Mouse (Mus musculus) embryonic stem cell, embryonic (primary cell): ENCODE results near the gene Tbc1d8.

Experiments used
- CTCF ChIA-PET, 4 experiments: fragments of 300-600 bp in 2 of 4; fragments of 350-600 bp in 2 of 4; sonication (Branson Sonifier 250); formaldehyde crosslinking; loops; one replicate each; lab custom pipeline; 2022; ENCODE audit warnings: inconsistent platforms in 2 of 4; lab: Charles Lee
- POLR2A ChIA-PET, 4 experiments: fragments of 300-600 bp in 2 of 4; fragments of 350-600 bp in 2 of 4; sonication (Branson Sonifier 250); formaldehyde crosslinking; loops; one replicate each; lab custom pipeline; 2022; ENCODE audit warnings: antibody characterized with exemption in 4 of 4, inconsistent platforms in 1 of 4; lab: Charles Lee

Tbc1d8 gene

GRCm38 (mm10) chr1:39438629-39439028, 39.9 kb downstream of the Tbc1d8 start:
- ChIA-PET CTCF (no interaction called here), POLR2A (interaction anchor here in 2 of 4 experiments (0.7 to 1.0 kb wide), 3 partner anchors 8 to 64 kb away, joined by 3 read pairs; partner anchors contain the start of gene Tbc1d8 (in 1 of the 2))

GRCm38 (mm10) chr1:39434264-39434663, 44.3 kb downstream of the Tbc1d8 start:
- ChIA-PET POLR2A (interaction anchor here in 1 of 4 experiments (1.6 kb wide), 1 partner anchor 28 kb away, joined by 3 read pairs; no protein-coding TSS in a partner anchor), CTCF (no interaction called here)

- ChIA-PET CTCF (interaction anchor here in 3 of 4 experiments (0.7 to 2.3 kb wide), 12 partner anchors 12 to 606 kb away, joined by 3 to 9 read pairs (median 4); no protein-coding TSS in a partner anchor), POLR2A (interaction anchor here in 3 of 4 experiments (0.7 to 3.0 kb wide), 23 partner anchors 8 to 223 kb away, joined by 3 to 20 read pairs (median 4); partner anchors contain the start of gene Tbc1d8 (in 3 of the 3))
Measured at GRCm38 (mm10) chr1:39430020-39430419, 48.5 kb downstream of the Tbc1d8 start.

- ChIA-PET POLR2A (interaction anchor here (0.6 to 3.0 kb wide), 10 partner anchors 10 to 58 kb away, joined by 3 to 20 read pairs (median 4); partner anchors contain the start of gene Tbc1d8 (in 2 of the 4)), CTCF (interaction anchor here in 3 of 4 experiments (0.6 to 2.3 kb wide), 23 partner anchors 9 to 942 kb away, joined by 3 to 9 read pairs (median 4); no protein-coding TSS in a partner anchor)
Measured at GRCm38 (mm10) chr1:39429015-39429414, 49.5 kb downstream of the Tbc1d8 start.

GRCm38 (mm10) chr1:39428280-39428679, 50.3 kb downstream of the Tbc1d8 start:
- POLR2A ChIA-PET = interaction anchor here in 3 of 4 experiments (0.6 to 3.0 kb wide), 6 partner anchors 9 to 1506 kb away, joined by 3 to 20 read pairs (median 4); partner anchors contain the start of gene Tbc1d8 (in 1 of the 3)
- CTCF ChIA-PET = interaction anchor here in 1 of 4 experiments (0.6 to 2.3 kb wide), 6 partner anchors 10 to 69 kb away, joined by 3 to 9 read pairs (median 4); no protein-coding TSS in a partner anchor

GRCm38 (mm10) chr1:39425497-39425896, 53.1 kb downstream of the Tbc1d8 start:
- POLR2A ChIA-PET = no interaction called here
- CTCF ChIA-PET = interaction anchor here in 3 of 4 experiments (0.6 to 0.7 kb wide), 3 partner anchors 17 to 955 kb away, joined by 3 to 5 read pairs (median 3); no protein-coding TSS in a partner anchor

- ChIA-PET POLR2A (interaction anchor here in 1 of 4 experiments (4.3 kb wide), 1 partner anchor 8 kb away, joined by 20 read pairs; no protein-coding TSS in a partner anchor), CTCF (interaction anchor here in 3 of 4 experiments (0.7 to 2.0 kb wide), 3 partner anchors 10 to 104 kb away, joined by 3 to 6 read pairs (median 3); no protein-coding TSS in a partner anchor)
Measured at GRCm38 (mm10) chr1:39420987-39421386, 57.6 kb downstream of the Tbc1d8 start.

- CTCF ChIA-PET = interaction anchor here in 3 of 4 experiments (0.5 to 2.2 kb wide), 5 partner anchors 10 to 827 kb away, joined by 4 to 8 read pairs (median 5); no protein-coding TSS in a partner anchor
- POLR2A ChIA-PET = interaction anchor here in 2 of 4 experiments (1.2 to 4.3 kb wide), 3 partner anchors 9 to 46 kb away, joined by 3 to 20 read pairs (median 4); no protein-coding TSS in a partner anchor
Measured at GRCm38 (mm10) chr1:39418852-39419251, 59.7 kb downstream of the Tbc1d8 start.

GRCm38 (mm10) chr1:39417817-39418216, 60.7 kb downstream of the Tbc1d8 start:
- CTCF ChIA-PET = interaction anchor here (0.5 to 2.2 kb wide), 11 partner anchors 9 to 114 kb away, joined by 3 to 8 read pairs (median 4); no protein-coding TSS in a partner anchor
- POLR2A ChIA-PET = interaction anchor here in 3 of 4 experiments (0.6 to 4.3 kb wide), 8 partner anchors 9 to 416 kb away, joined by 3 to 20 read pairs (median 3); no protein-coding TSS in a partner anchor

- CTCF ChIA-PET = no interaction called here
- POLR2A ChIA-PET = interaction anchor here in 2 of 4 experiments (1.0 to 1.6 kb wide), 2 partner anchors 16 to 38 kb away, joined by 3 read pairs; no protein-coding TSS in a partner anchor
Measured at GRCm38 (mm10) chr1:39410085-39410821, 68.3 kb downstream of the Tbc1d8 start.

- ChIA-PET POLR2A (interaction anchor here in 2 of 4 experiments (0.6 to 1.6 kb wide), 6 partner anchors 14 to 546 kb away, joined by 3 to 5 read pairs (median 3); no protein-coding TSS in a partner anchor), CTCF (interaction anchor here in 3 of 4 experiments (0.6 to 1.4 kb wide), 5 partner anchors 9 to 592 kb away, joined by 3 to 5 read pairs (median 3); no protein-coding TSS in a partner anchor)
Measured at GRCm38 (mm10) chr1:39408668-39409067, 69.9 kb downstream of the Tbc1d8 start.

GRCm38 (mm10) chr1:39408123-39408522, 70.4 kb downstream of the Tbc1d8 start:
- ChIA-PET POLR2A (interaction anchor here in 2 of 4 experiments (0.6 to 1.6 kb wide), 5 partner anchors 14 to 547 kb away, joined by 3 to 5 read pairs (median 3); no protein-coding TSS in a partner anchor), CTCF (interaction anchor here in 3 of 4 experiments (0.6 to 1.4 kb wide), 5 partner anchors 10 to 593 kb away, joined by 3 to 5 read pairs (median 3); no protein-coding TSS in a partner anchor)

GRCm38 (mm10) chr1:39407108-39407507, 71.4 kb downstream of the Tbc1d8 start:
- CTCF ChIA-PET = no interaction called here

GRCm38 (mm10) chr1:39400173-39400572, 78.4 kb downstream of the Tbc1d8 start:
- POLR2A ChIA-PET = interaction anchor here in 1 of 4 experiments (0.5 to 1.2 kb wide), 4 partner anchors 13 to 85 kb away, joined by 3 to 4 read pairs (median 3); no protein-coding TSS in a partner anchor
- CTCF ChIA-PET = interaction anchor here in 2 of 4 experiments (1.0 to 1.4 kb wide), 3 partner anchors 10 to 128 kb away, joined by 3 read pairs; no protein-coding TSS in a partner anchor

More at GRCm38 (mm10) chr1:39407108-39407507, 71.4 kb downstream of the Tbc1d8 start:
- POLR2A ChIA-PET = no interaction called here

GRCm38 (mm10) chr1:39399228-39399627, 79.3 kb downstream of the Tbc1d8 start:
- ChIA-PET POLR2A (interaction anchor here in 1 of 4 experiments (0.8 kb wide), 1 partner anchor 22 kb away, joined by 3 read pairs; no protein-coding TSS in a partner anchor), CTCF (interaction anchor here in 3 of 4 experiments (0.6 to 1.2 kb wide), 3 partner anchors 9 to 621 kb away, joined by 3 to 7 read pairs (median 3); no protein-coding TSS in a partner anchor)

- POLR2A ChIA-PET = no interaction called here
- CTCF ChIA-PET = interaction anchor here in 1 of 4 experiments (0.6 kb wide), 1 partner anchor 39 kb away, joined by 3 read pairs; no protein-coding TSS in a partner anchor
Measured at GRCm38 (mm10) chr1:39398284-39398683, 80.3 kb downstream of the Tbc1d8 start.

GRCm38 (mm10) chr1:39396347-39396746, 82.2 kb downstream of the Tbc1d8 start:
- ChIA-PET POLR2A (interaction anchor here in 2 of 4 experiments (0.6 to 1.5 kb wide), 6 partner anchors 10 to 47 kb away, joined by 3 to 7 read pairs (median 3); no protein-coding TSS in a partner anchor), CTCF (interaction anchor here in 1 of 4 experiments (0.7 kb wide), 1 partner anchor 60 kb away, joined by 5 read pairs; no protein-coding TSS in a partner anchor)
